Mouse (Mus musculus) B cell, adult 62 days (primary cell): ENCODE measurements around the gene Gm11213. TPM values are rescaled to one million over a fixed set of nuclear protein-coding genes. Genes with fewer than 3 reads are reported as not detected.

Source experiments
- total RNA-seq: library from RNA; stranded (reverse); gene quantifications from 4 replicates; pipeline ENCODE4 v1.2.4, GENCODE M21; 2023

Gm11213 gene
- total RNA-seq = not detected in 4 replicates

GRCm38 (mm10) chr4:63604945-63605344 lies at the start of gene Gm11213:
Gene Gm11213, minus strand, starts transcription at chr4:63605261.

GRCm38 (mm10) chr4:63622378-63622835 lies 17.3 kb upstream of the Gm11213 start, which contains the start of gene Tex48:
Gene Tex48, minus strand, starts transcription at chr4:63622428.

GRCm38 (mm10) chr4:63558407-63559081 lies 46.5 kb downstream of the Gm11213 start, which contains the start of gene Tmem268:
Gene Tmem268, plus strand, starts transcription at chr4:63558781.

Other genes with a start within 250 kb of the Gm11213 start
- not detected in 4 replicates for gene Orm3, start 249.1 kb downstream of the Gm11213 start, total RNA-seq
- not detected in 4 replicates for gene Orm2, start 242.8 kb downstream of the Gm11213 start, total RNA-seq
- 272 to 291 TPM (median 282 TPM) in 4 replicates for gene Akna, start 201.9 kb downstream of the Gm11213 start, total RNA-seq
- 67.4 to 82.1 TPM (median 77.3 TPM) in 4 replicates for gene Whrn, start 109.3 kb downstream of the Gm11213 start, total RNA-seq
- gene Atp6v1g1, start 60.5 kb downstream of the Gm11213 start, total RNA-seq = 69.4 to 76.9 TPM (median 71.3 TPM) in 4 replicates
- gene Tmem268, start 46.5 kb downstream of the Gm11213 start, total RNA-seq = 18.1 to 26.2 TPM (median 19.2 TPM) in 4 replicates
- not detected in 4 replicates for gene Tex48, start 17.2 kb upstream of the Gm11213 start, total RNA-seq
- not detected in 4 replicates for gene Gm11214, start 58.1 kb upstream of the Gm11213 start, total RNA-seq
- 0.21 TPM in 1 of 4 replicates, not detected in the others for gene Tnfsf15, start 139.9 kb upstream of the Gm11213 start, total RNA-seq